Mouse (Mus musculus) adrenal gland, adult 8-10 months (tissue): Measurements from ENCODE around the gene Ncdn. TPM values are rescaled to one million over a fixed set of nuclear protein-coding genes. Genes with fewer than 3 reads are reported as not detected.

Experiments used
- DNase-seq: peaks from one replicate; pipeline ENCODE4 v3.0.0; 2022
- total RNA-seq, 4 experiments: library from RNA; stranded (reverse); gene quantifications; 2 replicates each; pipeline ENCODE4 v1.2.4; 2022

Ncdn gene
- total RNA-seq, 4 experiments from 2014 or later = 34.5 to 45.6 (median 42.7) TPM

DNA sequence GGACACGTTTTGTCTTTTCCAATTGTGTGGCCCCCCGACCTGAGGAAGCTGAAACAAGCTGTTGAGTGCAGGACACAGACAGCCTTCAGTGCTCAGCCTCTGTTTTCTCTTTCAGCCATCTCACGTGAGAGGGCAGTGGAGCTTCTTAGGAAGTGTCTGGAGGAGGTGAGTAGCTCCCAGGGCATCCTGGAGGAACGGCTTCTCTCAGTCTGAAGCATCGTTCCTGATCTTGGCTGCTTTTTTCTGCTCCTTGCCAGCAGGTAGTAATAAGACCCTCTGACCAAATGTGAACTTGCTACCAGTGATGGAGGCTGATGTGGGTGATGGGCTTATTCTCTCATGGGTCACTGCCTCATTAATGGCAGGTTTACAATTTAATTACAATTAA is 45.8 kb downstream of the Ncdn start:
- no peak for DNase-seq

DNA sequence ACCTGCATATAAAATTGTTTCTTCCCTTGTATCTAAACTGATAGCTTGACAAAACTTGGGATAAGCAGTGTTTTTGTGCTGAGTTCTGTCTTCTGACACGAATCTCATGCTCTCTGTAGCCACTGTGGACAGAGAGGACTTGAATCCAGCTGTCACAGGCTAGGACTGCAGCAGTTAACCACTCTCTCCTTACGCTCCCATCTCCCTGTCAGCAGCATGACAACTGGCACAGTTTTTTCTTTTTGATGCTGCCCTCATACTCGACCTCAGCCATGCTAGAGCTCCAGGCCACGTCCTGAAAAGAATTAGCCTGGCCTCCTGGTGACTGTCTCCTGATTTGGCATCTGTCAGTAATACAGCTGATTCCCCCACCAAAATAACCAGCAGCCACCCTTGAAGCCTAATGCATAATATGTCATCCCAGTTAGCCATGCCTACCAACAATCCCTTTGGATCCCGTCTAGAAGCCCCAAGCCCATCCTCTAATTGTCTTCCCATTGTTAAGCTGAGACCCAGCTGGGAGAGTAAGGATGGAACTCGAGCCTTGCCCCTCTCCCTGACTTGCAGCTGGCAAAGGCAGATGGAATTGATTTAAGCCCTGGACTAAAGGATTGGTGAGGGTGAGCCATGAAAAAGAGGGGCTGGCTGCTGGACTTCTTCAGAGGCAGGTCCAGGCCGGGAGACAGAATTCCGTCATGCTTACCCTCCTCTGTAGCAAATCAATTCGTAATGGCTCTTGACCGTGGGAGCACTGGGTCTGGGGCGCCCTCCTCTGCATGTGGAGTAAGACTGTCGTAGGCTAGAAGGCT is 46.4 kb downstream of the Ncdn start:
- DNase-seq = no peak

DNA sequence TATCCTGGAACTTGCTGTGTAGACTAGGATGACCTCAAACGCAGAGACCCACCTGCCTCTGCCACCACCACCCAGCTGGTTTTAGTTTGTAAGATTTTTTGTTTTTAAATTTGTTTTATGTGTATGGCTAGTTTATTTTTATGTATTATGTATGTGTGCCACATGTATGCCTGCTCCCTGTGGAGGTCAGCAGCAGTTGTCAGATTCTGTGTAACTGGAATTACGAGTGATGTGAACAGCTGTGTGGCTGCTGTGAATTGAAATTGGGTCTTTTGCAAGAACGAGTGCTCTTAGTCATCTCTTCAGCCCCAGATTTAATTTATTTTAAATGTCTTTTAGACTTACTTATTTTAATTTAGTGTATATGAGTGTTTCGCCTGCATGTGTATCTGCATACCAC is 56.3 kb downstream of the Ncdn start:
- DNase-seq = no peak

Other genes starting within 250 kb of the Ncdn start
- 1 to 10 TPM; 4.9 to 9.2 (median 7.6) TPM for gene Ago4, start 220.0 kb downstream of the Ncdn start, total RNA-seq
- gene Clspn, start 196.5 kb downstream of the Ncdn start, total RNA-seq = 1 to 10 TPM in 3 of 4 experiments, under 1 TPM in 1; 0.44 to 1.8 (median 1.0) TPM
- 10 to 100 TPM; 17.6 to 23.7 (median 20.0) TPM for gene 5730409E04Rik, start 143.6 kb downstream of the Ncdn start, total RNA-seq
- gene Psmb2, start 75.8 kb downstream of the Ncdn start, total RNA-seq = 100 to 1,000 TPM; 122 to 151 (median 135) TPM
- not detected for gene Tfap2e, start 17.2 kb downstream of the Ncdn start, total RNA-seq
- gene AU040320, start 106 bp upstream of the Ncdn start, total RNA-seq = 10 to 100 TPM; 49.5 to 65.4 (median 54.9) TPM
- 10 to 100 TPM; 43.7 to 80.5 (median 57.3) TPM for gene Zmym4, start 214.7 kb upstream of the Ncdn start, total RNA-seq